Mouse (Mus musculus) hindbrain, embryonic 14.5 days (tissue): ENCODE measurements at regions not wholly inside any gene's neighbourhood (a gene's known extent, or its start where the extent isn't known, plus 50 kb on each side); places are given as distances from the start of the nearest gene placed in this dataset.
"Not testable (repeated sequence)": the region's sequence is repeated elsewhere in the genome, so short reads cannot be mapped to it uniquely, and the experiment has no call there.

Experiments
- ATAC-seq: fragments of 200-750 bp; cut with Nextera tagmentation; 2 replicates; pipeline ENCODE4 v1.8.0; 2017; ENCODE audit warnings: moderate number of reproducible peaks, mild to moderate bottlenecking, moderate TSS enrichment, moderate library complexity; ENCODE audit not compliant: low FRiP score
- DNase-seq: peaks from one replicate; pipeline ENCODE4 v3.0.0-alpha.2; 2015; ENCODE audit warnings: low spot score
- H3K27ac ChIP-seq: fragments of 300-500 bp; sonication (generic); 2 replicates; pipeline ENCODE4 v1.5.1; 2014; ENCODE audit warnings: mild to moderate bottlenecking, moderate library complexity
- H3K27me3 ChIP-seq: fragments of 300-500 bp; sonication (generic); 2 replicates; pipeline ENCODE4 v1.6.1; 2014; ENCODE audit warnings: mild to moderate bottlenecking, low read length, mixed read lengths; ENCODE audit not compliant: control insufficient read depth, insufficient read depth
- H3K36me3 ChIP-seq: fragments of 300-500 bp; sonication (generic); replicated peaks from 2 replicates; pipeline ENCODE4 v1.6.1; 2014; ENCODE audit not compliant: control insufficient read depth, insufficient read depth
- H3K4me1 ChIP-seq: fragments of 300-500 bp; sonication (generic); replicated peaks from 2 replicates; pipeline ENCODE4 v1.6.1; 2014; ENCODE audit warnings: antibody characterized with exemption, low read length, mixed read lengths; ENCODE audit not compliant: control insufficient read depth, insufficient read depth
- H3K4me2 ChIP-seq: fragments of 300-500 bp; sonication (generic); replicated peaks from 2 replicates; pipeline ENCODE4 v1.6.1; 2014; ENCODE audit warnings: mild to moderate bottlenecking, moderate library complexity
- H3K4me3 ChIP-seq: fragments of 300-500 bp; sonication (generic); replicated peaks from 2 replicates; pipeline ENCODE4 v1.5.1; 2014; ENCODE audit warnings: mild to moderate bottlenecking, low read length
- H3K9ac ChIP-seq: fragments of 300-500 bp; sonication (generic); 2 replicates; pipeline ENCODE4 v1.6.1; 2014
- H3K9me3 ChIP-seq: fragments of 300-500 bp; sonication (generic); 2 replicates; pipeline ENCODE4 v1.6.1; 2016; ENCODE audit warnings: low read length; ENCODE audit not compliant: control insufficient read depth
- WGBS: fragments of 180-500 bp; shearing (Covaris S2); extraction: QIAGEN DNeasy Blood & Tissue Kit; methylation state at CpG from one replicate; pipeline ENCODE4 v1.1.7; 2014; 5-methylcytosine and 5-hydroxymethylcytosine counted together

DNA sequence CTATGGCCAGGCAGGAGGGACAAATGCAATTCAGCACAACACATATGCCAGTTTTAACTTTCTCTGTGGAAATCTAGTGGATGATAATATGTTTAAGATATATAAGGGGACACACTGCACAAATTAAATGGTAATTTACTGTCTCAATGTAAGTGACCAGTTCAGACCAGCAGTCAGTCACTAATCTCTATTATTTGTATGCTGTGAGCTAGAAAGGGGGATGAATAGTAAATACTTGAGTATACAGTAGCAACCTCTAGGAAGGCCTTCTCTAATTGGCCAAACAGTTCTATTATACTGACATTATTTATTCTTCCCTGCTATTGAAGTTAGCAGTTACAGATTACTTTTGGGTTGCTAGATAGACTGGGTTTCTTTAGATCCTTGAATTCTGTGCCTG lies 391.2 kb downstream of the Fign start:
- H3K36me3 ChIP-seq, result no peaks in the 10 kb centered on the region
- H3K27ac ChIP-seq, result no peak overlapping the region
- no peak overlapping the region for H3K4me2 ChIP-seq
- no peaks in the 10 kb centered on the region for H3K9me3 ChIP-seq
- DNase-seq (no peak), ATAC-seq (no peak)
- H3K4me3 ChIP-seq, result no peak overlapping the region
- no peaks in the 10 kb centered on the region for H3K27me3 ChIP-seq
- H3K9ac ChIP-seq, result no peak overlapping the region
- H3K4me1 ChIP-seq, result peaks cover 7% of the 10 kb centered on the region

DNA sequence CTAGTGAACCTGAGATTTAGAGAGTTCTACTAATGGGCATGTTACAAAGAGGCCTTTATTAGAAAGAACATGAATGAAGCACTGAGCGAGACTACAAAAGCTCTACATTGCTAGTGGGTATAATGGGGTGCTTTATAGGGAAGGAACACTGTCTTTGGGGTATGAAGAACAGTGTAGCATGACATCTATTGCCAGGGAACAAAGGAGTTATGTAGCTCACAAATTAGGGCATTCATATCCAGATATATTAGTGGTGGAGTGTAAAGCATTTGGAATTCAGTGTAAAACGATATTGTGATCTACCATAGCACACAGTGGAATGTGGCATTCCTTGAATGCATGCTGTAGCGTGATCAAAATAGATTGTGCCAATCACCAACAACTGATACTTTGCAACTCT lies 391.7 kb downstream of the Fign start:
- Histone ChIP-seq H3K9me3 (no peaks in the 10 kb centered on the region), H3K9ac (no peak overlapping the region), H3K4me3 (no peak overlapping the region), H3K4me1 (peaks cover 7% of the 10 kb centered on the region), H3K27ac (no peak overlapping the region), H3K27me3 (no peaks in the 10 kb centered on the region), H3K4me2 (no peak overlapping the region), H3K36me3 (no peaks in the 10 kb centered on the region)
- WGBS, result 55% methylated on average over 3 of the region's 3 CpGs
- ATAC-seq, result no peak
- no peak for DNase-seq

DNA sequence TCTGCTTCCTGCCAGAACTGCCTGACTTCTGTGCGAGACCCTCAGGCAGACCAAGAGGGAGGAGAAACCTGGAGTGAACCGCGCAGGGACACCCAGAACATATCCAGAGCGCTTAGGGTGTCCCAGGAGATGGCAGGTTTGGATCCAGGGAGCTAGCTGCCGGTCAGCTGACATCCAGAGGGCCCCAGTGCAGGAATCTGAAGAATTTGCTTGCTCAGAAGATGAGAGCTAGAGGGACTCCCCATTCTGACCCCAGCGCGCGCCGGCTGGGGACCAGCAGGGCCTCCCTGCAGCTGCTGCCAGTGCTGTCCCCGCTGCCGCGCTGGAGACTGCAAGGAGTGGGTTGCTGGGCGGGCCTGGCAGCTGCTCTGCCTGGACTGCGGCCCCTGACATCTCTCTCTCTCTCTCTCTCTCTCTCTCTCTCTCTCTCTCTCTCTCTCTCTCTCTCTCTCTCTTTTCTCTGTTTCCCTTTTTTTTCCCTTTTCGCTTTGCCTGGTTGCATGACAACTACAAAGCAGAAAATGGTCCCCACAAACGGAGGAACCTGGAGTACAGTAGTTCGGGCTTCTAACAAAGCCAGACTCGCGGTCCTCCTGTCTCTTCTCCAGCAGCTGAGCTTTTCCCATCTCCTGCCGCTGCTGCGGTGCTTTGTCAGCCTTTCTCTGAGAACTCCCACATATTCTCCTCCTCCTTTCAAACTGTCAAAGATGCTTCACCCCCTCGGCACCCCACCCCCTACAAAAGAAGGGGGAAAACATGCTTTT lies 395.3 kb downstream of the Fign start:
- Histone ChIP-seq H3K4me2 (peak overlapping the region; percentile 64), H3K9me3 (no peaks in the 10 kb centered on the region), H3K4me1 (peaks cover 7% of the 10 kb centered on the region), H3K27me3 (no peaks in the 10 kb centered on the region), H3K36me3 (no peaks in the 10 kb centered on the region), H3K4me3 (peak overlapping the region; percentile 32), H3K9ac (peak overlapping the region; percentile 71), H3K27ac (peak overlapping the region; percentile 60)
- peak; percentile 59 for DNase-seq
- ATAC-seq, result peak; percentile 95
- under 1% methylated on average over 21 of the region's 22 CpGs for WGBS

- no peaks in the 10 kb centered on the region for H3K36me3 ChIP-seq
- WGBS, result 7% methylated on average over 13 of the region's 13 CpGs
- H3K4me1 ChIP-seq, result peaks cover 7% of the 10 kb centered on the region
- no peaks in the 10 kb centered on the region for H3K9me3 ChIP-seq
- H3K4me2 ChIP-seq, result peak overlapping the region; percentile 64
- H3K9ac ChIP-seq, result peak overlapping the region; percentile 71; the same call in 1 of the 2 replicates
- ATAC-seq (0 out of 2 replicates have a peak, but pooled peaks have one; percentile 19), DNase-seq (peak; percentile 25)
- no peaks in the 10 kb centered on the region for H3K27me3 ChIP-seq
- peak overlapping the region; percentile 32 for H3K4me3 ChIP-seq
- peak overlapping the region; percentile 60 for H3K27ac ChIP-seq
Observed at GRCm38 (mm10) chr2:63701861-63702260, 396.0 kb downstream of the Fign start.

DNA sequence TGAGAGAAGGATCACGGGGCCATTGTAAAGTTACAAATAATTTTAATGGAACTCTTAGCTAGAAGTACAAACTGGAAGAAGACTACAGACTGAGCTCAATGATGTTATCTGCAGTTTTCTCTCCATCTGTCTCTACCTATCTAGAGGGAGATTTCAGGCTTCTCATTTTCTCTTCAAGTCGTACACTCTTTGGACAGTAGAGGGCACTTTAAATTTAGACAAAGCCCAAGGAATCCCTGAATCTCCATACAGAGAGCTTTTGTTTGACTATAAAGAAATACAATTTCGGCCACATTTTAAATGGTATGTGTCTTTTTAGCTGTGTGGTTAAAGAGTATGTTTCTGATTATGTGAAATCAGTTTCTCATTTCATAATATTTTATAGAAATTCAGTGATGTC lies 397.6 kb downstream of the Fign start:
- no peaks in the 10 kb centered on the region for H3K36me3 ChIP-seq
- no peak overlapping the region for H3K4me3 ChIP-seq
- peaks cover 7% of the 10 kb centered on the region for H3K4me1 ChIP-seq
- 16% methylated on average over 3 of the region's 3 CpGs for WGBS
- H3K27ac ChIP-seq, result no peak overlapping the region
- no peak overlapping the region for H3K9ac ChIP-seq
- no peaks in the 10 kb centered on the region for H3K27me3 ChIP-seq
- no peaks in the 10 kb centered on the region for H3K9me3 ChIP-seq
- ATAC-seq (peak; percentile 78), DNase-seq (peak; percentile 85)
- no peak overlapping the region for H3K4me2 ChIP-seq

DNA sequence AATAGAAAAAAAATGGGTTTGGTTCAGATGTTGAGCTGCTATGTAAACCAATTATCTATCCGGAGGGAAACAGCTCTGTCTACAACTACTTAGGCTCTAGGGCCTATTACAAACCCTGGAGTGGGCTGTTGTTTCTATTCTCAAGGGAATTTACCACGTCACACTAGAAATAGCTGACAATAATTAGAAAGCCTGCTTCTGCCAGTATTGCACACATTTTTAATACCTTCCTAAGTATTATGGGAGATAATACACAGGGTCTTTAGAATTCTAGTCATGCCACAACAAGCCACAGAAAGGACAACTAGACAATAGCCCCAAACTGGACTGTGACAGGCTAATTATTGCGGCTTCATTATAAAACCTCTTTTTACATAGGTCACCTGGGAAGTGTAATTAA lies 428.1 kb downstream of the Fign start:
- 11% methylated on average over 3 of the region's 3 CpGs for WGBS
- H3K27ac ChIP-seq, result peak overlapping the region; percentile 32; the same call in 1 of the 2 replicates
- peak; percentile 38 for DNase-seq
- peak; percentile 84 for ATAC-seq
- no peak overlapping the region for H3K4me3 ChIP-seq
- no peak overlapping the region for H3K9ac ChIP-seq
- H3K9me3 ChIP-seq, result no peaks in the 10 kb centered on the region
- no peak overlapping the region for H3K4me2 ChIP-seq
- no peaks in the 10 kb centered on the region for H3K27me3 ChIP-seq
- H3K36me3 ChIP-seq, result no peaks in the 10 kb centered on the region
- peaks cover 4% of the 10 kb centered on the region; the same call in 1 of the 2 replicates for H3K4me1 ChIP-seq

- Histone ChIP-seq H3K27me3 (no peaks in the 10 kb centered on the region), H3K4me3 (no peak overlapping the region), H3K4me1 (peaks cover 4% of the 10 kb centered on the region; the same call in 1 of the 2 replicates), H3K9me3 (no peaks in the 10 kb centered on the region), H3K36me3 (no peaks in the 10 kb centered on the region), H3K27ac (no peak overlapping the region), H3K4me2 (no peak overlapping the region), H3K9ac (no peak overlapping the region)
- no peak for DNase-seq
- 59% methylated on average over 7 of the region's 7 CpGs for WGBS
- ATAC-seq, result no peak
Observed at GRCm38 (mm10) chr2:63668784-63669183, 429.1 kb downstream of the Fign start.

- not testable (repeated sequence) for H3K4me3 ChIP-seq, H3K27me3 ChIP-seq, DNase-seq, H3K4me2 ChIP-seq, H3K9me3 ChIP-seq, H3K36me3 ChIP-seq, H3K9ac ChIP-seq, H3K4me1 ChIP-seq, ATAC-seq, H3K27ac ChIP-seq
- 92% methylated on average over 2 of the region's 2 CpGs for WGBS
Observed at GRCm38 (mm10) chr2:63659947-63660346, 437.9 kb downstream of the Fign start.
